23 mouse cellular contexts compared by ENCODE assay signal in the genomic region with DNA sequence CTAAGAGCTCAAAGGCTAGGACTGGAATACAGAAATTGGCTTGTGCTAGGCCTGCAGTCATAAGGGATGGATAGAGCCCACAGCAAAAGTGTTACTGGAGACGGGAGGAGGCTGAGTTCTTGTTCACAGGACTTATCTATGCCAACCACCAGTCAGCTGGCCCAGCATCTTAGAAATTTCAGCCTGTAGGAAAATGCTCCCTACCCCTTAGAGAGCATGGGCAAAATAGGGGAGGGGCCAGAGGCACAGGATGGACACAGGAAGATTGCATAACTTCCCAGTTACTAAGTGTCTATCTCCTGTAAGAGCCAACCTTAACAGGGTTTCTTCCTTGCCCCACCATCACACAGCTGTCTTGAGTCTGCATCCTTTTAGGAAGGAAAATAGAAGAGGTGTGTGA. TPM values are rescaled to one million over a fixed set of nuclear protein-coding genes. Genes with fewer than 3 reads are reported as not detected.
DNase-seq lines count a peak whose midpoint lies in the region; ATAC-seq lines count a peak whose summit lies in the region.
"Had no signal": no experiment of that assay in that cellular context is flagged by ENCODE, and none has a peak within 500 bp of the region (broad histone marks: within the 10 kb centered on the region; RNA-seq: fewer than 3 reads in every experiment).

No protein-coding gene starts in this region.

- H3K9ac ChIP-seq in liver, embryonic 12.5 days, result no peak overlapping the region
- H3K9ac ChIP-seq in liver, embryonic 16.5 days (ENCODE audit: low read depth, low read length), result no peak overlapping the region
- H3K9ac ChIP-seq: embryonic facial prominence, embryonic 13.5 days; heart, embryonic 15.5 days; hindbrain, embryonic 13.5 days had no signal

- no peak overlapping the region for H3K4me3 ChIP-seq in liver, embryonic 12.5 days
- no peak overlapping the region for H3K4me3 ChIP-seq in liver, embryonic 16.5 days (ENCODE audit: low read depth, low read length)
- H3K4me3 ChIP-seq: embryonic facial prominence, embryonic 13.5 days; forebrain, embryonic 10.5 days; gastrocnemius, adult 2 months; heart, adult 2 months; heart, embryonic 15.5 days; hindbrain, embryonic 13.5 days had no signal

- peak; percentile 37; the same call in 1 of the 2 replicates for ATAC-seq in liver, embryonic 12.5 days
- peak; percentile 61 for ATAC-seq in granulocyte monocyte progenitor cell, adult 5-6 weeks (replicated peaks; ENCODE audit: poor library complexity, severe bottlenecking)
- ATAC-seq in liver, embryonic 16.5 days (ENCODE audit: low read depth), result peak; percentile 16; the same call in 1 of the 2 replicates
- ATAC-seq: forebrain, embryonic 14.5 days; hindbrain, postnatal 0 days had no signal

- WGBS in liver, embryonic 12.5 days (ENCODE audit: insufficient replicate concordance), result 17% methylated on average over 1 of the region's 1 CpGs
- WGBS in liver, embryonic 16.5 days (ENCODE audit: insufficient replicate concordance), result 21% methylated on average over 1 of the region's 1 CpGs

- H3K4me1 ChIP-seq in liver, embryonic 12.5 days, result peaks cover 30% of the 10 kb centered on the region
- H3K4me1 ChIP-seq in liver, embryonic 16.5 days (ENCODE audit: control insufficient read depth, low read depth, low read length), result peaks cover 9% of the 10 kb centered on the region
- H3K4me1 ChIP-seq: forebrain, embryonic 10.5 days; heart, embryonic 15.5 days had no signal

- H3K27ac ChIP-seq in liver, embryonic 12.5 days, result no peak overlapping the region
- no peak overlapping the region for H3K27ac ChIP-seq in liver, embryonic 16.5 days (ENCODE audit: low read length)
- H3K27ac ChIP-seq: embryonic facial prominence, embryonic 13.5 days; forebrain, embryonic 10.5 days; gastrocnemius, adult 2 months; heart, adult 2 months; heart, embryonic 15.5 days; hindbrain, embryonic 13.5 days; hindbrain, postnatal 0 days had no signal

- no peaks in the 10 kb centered on the region for H3K36me3 ChIP-seq in liver, embryonic 12.5 days
- no peaks in the 10 kb centered on the region for H3K36me3 ChIP-seq in liver, embryonic 16.5 days (ENCODE audit: control insufficient read depth, insufficient read depth)
- H3K36me3 ChIP-seq: embryonic facial prominence, embryonic 13.5 days; forebrain, embryonic 10.5 days; heart, embryonic 15.5 days; hindbrain, embryonic 13.5 days had no signal

- H3K27me3 ChIP-seq in liver, embryonic 12.5 days (replicated peaks), result no peaks in the 10 kb centered on the region
- no peaks in the 10 kb centered on the region for H3K27me3 ChIP-seq in liver, embryonic 16.5 days (ENCODE audit: control insufficient read depth, insufficient read depth, low read depth, low read length)
- H3K27me3 ChIP-seq: embryonic facial prominence, embryonic 13.5 days; heart, embryonic 15.5 days; hindbrain, embryonic 13.5 days had no signal

- no peak for DNase-seq in liver
- no peak for DNase-seq in layer of hippocampus, adult 9-10 months (ENCODE audit: low spot score)
- DNase-seq in kidney, adult 8-10 months, result no peak
- no peak for DNase-seq in embryo, embryonic 9.5 days (ENCODE audit: extremely low spot score)
- DNase-seq in ovary, postnatal 10 days (ENCODE audit: low spot score), result no peak
- DNase-seq: adrenal gland, adult 2 months; adrenal gland, postnatal 25 days; cerebellum, adult 2 months; cerebellum, postnatal 10 days; gastrocnemius, adult 2 months; gastrocnemius, postnatal 25 days; heart, adult 2 months; heart, postnatal 14 days had no signal

- H3K4me2 ChIP-seq in liver, embryonic 12.5 days, result no peak overlapping the region
- no peak overlapping the region for H3K4me2 ChIP-seq in liver, embryonic 16.5 days (ENCODE audit: low read depth, low read length)
- H3K4me2 ChIP-seq: embryonic facial prominence, embryonic 13.5 days; heart, embryonic 11.5 days; heart, embryonic 15.5 days; hindbrain, embryonic 13.5 days had no signal

- no peaks in the 10 kb centered on the region for H3K9me3 ChIP-seq in liver, embryonic 12.5 days (replicated peaks)
- no peaks in the 10 kb centered on the region for H3K9me3 ChIP-seq in liver, embryonic 16.5 days (replicated peaks; ENCODE audit: control insufficient read depth, low read length)
- H3K9me3 ChIP-seq: forebrain, embryonic 10.5 days; heart, embryonic 15.5 days; hindbrain, embryonic 13.5 days had no signal

RNA-seq across cellular contexts. Expression of gene Tgfbr1, which starts 28.8 kb away (rescaled TPM):
- 10.5 and 11.5 TPM in 2 replicates for polyA plus RNA-seq in liver, embryonic 12.5 days (2016; fragmentation: Nextera tagmentation; extraction: Ambion mirVana)
- 14.0 and 18.4 TPM in 2 replicates for total RNA-seq in granulocyte monocyte progenitor cell, adult 5-6 weeks (2014; fragmentation: Nextera tagmentation)
- 19.1 and 21.8 TPM in 2 replicates for total RNA-seq in granulocyte monocyte progenitor cell, adult 5-6 weeks (2017)
- polyA plus RNA-seq in liver, embryonic 16.5 days (2015; fragmentation: Nextera tagmentation; extraction: Ambion mirVana), result 5.4 and 5.8 TPM in 2 replicates
